Mouse (Mus musculus): ENCODE measurements at regions not wholly inside any gene's neighbourhood (a gene's known extent, or its start where the extent isn't known, plus 50 kb on each side); places are given as distances from the start of the nearest gene placed in this dataset.

DNA sequence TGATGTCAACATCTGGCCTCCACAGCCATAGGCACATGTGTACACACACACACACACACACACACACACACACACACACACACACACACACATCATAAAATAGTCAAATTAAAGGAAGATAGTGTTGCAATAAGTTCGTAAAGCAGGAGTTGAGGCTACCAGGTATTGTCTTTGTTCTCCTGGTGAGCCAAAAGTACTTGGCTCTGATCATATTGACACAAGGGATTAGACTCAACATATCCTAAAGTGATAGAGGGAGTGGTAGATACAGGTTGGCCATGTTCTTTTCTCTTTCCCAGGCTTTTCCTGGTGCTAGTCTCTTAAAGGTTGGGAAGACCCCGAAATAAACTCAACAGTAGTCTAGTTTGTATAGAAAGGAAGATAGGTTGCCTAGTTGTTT, 616.9 kb downstream of the Hdgfl1 start:
- TF ChIP-seq CTCF (conservative IDR thresholded peaks at IDR 0.05; ENCODE audit: low read length), result no peak
- no peak for TF ChIP-seq POU5F1 (IDR thresholded peaks at IDR 0.05; ENCODE audit: borderline replicate concordance, low read length)
- no peak for TF ChIP-seq NANOG (IDR thresholded peaks at IDR 0.05; ENCODE audit: borderline replicate concordance, low read length)
